In the genomic region with DNA sequence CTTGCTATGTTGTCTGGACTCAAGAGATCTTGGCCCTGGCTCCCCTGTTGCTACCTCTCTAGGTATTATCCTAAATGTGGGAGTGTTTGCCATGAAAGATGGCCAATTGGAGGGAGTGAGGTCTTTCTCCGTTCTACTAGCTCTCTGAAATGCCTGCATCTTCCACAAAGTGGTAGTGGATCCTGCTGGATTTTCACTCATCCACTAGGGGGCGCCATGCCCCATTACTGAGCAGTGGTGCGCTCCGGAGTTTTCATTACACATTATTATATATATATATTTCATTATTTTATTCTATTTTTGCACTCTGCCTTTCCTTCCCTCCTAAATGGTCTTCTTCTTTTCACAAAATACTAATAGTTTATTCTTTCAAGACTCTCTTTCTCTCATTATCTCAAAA, we compare ENCODE assay signal across 8 mouse cellular contexts.
DNase-seq lines count a peak whose midpoint lies in the region; ATAC-seq lines count a peak whose summit lies in the region.
"Had no signal": no experiment of that assay in that cellular context is flagged by ENCODE, and none has a peak within 500 bp of the region (broad histone marks: within the 10 kb centered on the region; RNA-seq: fewer than 3 reads in every experiment).

No protein-coding gene starts in this region.

- no peak overlapping the region for H3K4me3 ChIP-seq in hindbrain, embryonic 13.5 days
- H3K4me3 ChIP-seq: myocyte had no signal

- DNase-seq in layer of hippocampus, adult 11-12 months (ENCODE audit: low spot score): peak; percentile 59
- no peak for DNase-seq in layer of hippocampus, adult 9-10 months (ENCODE audit: low spot score)
- peak; percentile 55 for DNase-seq in MN1 (ENCODE audit: low spot score)
- DNase-seq in cerebellum, postnatal 10 days: peak; percentile 83 to 88
- DNase-seq in lung, adult 18-20 months: peak; percentile 31 to 43
- DNase-seq in right cerebral cortex, postnatal 14 days: peak; percentile 82

- ATAC-seq in hindbrain, embryonic 13.5 days (ENCODE audit: low FRiP score): no peak

- H3K27ac ChIP-seq in hindbrain, embryonic 13.5 days: peak overlapping the region; percentile 24; the same call in 1 of the 2 replicates

- H3K27me3 ChIP-seq in hindbrain, embryonic 13.5 days: no peaks in the 10 kb centered on the region

- no peak overlapping the region for H3K4me2 ChIP-seq in hindbrain, embryonic 13.5 days

- WGBS in hindbrain, embryonic 13.5 days: 42% methylated on average over 4 of the region's 4 CpGs

- no peak overlapping the region for H3K9ac ChIP-seq in hindbrain, embryonic 13.5 days

- H3K4me1 ChIP-seq in hindbrain, embryonic 13.5 days (replicated peaks): peaks cover 46% of the 10 kb centered on the region

- peaks cover 4% of the 10 kb centered on the region; the same call in 1 of the 2 replicates for H3K36me3 ChIP-seq in hindbrain, embryonic 13.5 days

- no peaks in the 10 kb centered on the region for H3K9me3 ChIP-seq in hindbrain, embryonic 13.5 days
